Mouse (Mus musculus) kidney, adult 2 months (tissue): ENCODE data around the gene Pcyt1b.

Source experiments
- CTCF ChIP-seq: fragments of 200-500 bp; conservative IDR thresholded peaks from 2 replicates; pipeline ENCODE4 v1.5.1; 2011; ENCODE audit warnings: low read depth, mild to moderate bottlenecking, control low read depth, low read length, moderate library complexity, mixed read lengths; ENCODE audit not compliant: insufficient read depth, insufficient read length
- POLR2A ChIP-seq: fragments of 200-500 bp; IDR thresholded peaks from one replicate; pipeline ENCODE4 v1.6.1; 2011; ENCODE audit warnings: low read depth, low read length, control low read depth

- TF ChIP-seq POLR2A (no peak), CTCF (no peak)
These were observed 42.9 kb downstream of the Pcyt1b start for GRCm38 (mm10) chrX:93697596-93697995.
